Mouse (Mus musculus): ENCODE results near the gene Haus6. TPM values are rescaled to one million over a fixed set of nuclear protein-coding genes. Genes with fewer than 3 reads are reported as not detected.
A peak's percentile ranks its signal among the peaks of the same experiment; 100 is the strongest.
"Not testable (repeated sequence)": the region's sequence is repeated elsewhere in the genome, so short reads cannot be mapped to it uniquely, and the experiment has no call there.

Haus6 gene
- polyA plus RNA-seq (2017; shearing (Covaris generic)) = 10 to 100 TPM; 13.0 to 19.2 TPM

DNA sequence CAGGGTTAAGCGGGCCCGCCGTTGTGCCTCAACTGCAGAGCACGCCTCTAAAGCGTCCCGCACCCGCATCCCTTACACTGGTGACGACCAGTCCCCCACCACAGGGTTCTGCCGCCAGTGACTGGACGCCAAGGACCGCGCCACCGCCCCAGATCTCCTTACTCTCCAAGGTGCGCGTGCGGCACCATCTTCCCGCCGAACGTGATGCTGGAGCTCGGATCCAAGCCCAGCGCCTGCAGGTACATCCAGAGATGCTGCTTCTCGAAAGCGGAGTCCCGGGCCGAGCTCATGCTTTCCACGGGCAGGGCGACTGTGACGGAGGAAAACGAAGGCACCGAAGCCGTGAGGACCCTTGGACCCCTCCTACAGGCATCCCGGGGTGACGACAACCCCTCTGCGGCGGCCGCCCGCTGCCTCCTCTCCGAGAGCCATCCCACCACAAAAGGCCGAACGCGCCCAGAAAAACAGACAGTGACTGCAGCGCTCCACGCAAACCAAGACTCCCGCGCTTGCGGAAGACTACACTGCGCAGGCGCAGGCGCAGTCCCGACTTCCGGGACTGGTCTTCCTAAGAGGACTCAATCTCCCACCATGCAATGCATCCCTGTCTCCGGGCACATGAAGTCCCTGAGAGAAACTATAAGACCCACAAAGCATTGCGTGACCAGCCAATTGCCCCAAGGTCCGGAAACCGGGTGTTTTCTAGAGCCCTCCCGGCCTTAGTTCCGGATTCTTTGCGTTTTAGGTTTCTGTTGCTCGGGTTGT is at the start of gene Haus6:
TSS of gene Haus6 (minus strand) at position 532 of the 765 bp plus-strand sequence.
- peak; percentile 98 for ATAC-seq

- ATAC-seq = no peak
Measured at GRCm38 (mm10) chr4:86657176-86657575, 45.3 kb upstream of the Haus6 start.

DNA sequence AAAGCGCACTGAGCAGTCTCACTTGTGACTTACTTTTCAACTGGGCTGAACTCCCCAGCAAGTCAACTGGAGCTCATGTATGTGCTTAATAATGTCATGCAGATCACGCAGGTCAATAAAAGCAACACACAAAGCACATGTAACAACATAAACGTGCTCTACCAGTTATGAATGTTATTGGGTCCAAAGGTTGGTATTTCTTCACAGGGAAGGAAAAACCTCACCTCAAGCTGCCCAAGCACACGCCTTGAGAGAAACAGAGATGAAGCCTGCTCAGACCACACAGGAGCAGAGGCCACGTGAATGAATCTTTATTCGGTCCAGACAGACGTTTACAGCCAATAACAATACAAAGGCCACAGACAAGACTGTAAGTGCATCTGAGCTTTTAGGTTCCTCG is 44.6 kb upstream of the Haus6 start:
- ATAC-seq = not testable (repeated sequence)

DNA sequence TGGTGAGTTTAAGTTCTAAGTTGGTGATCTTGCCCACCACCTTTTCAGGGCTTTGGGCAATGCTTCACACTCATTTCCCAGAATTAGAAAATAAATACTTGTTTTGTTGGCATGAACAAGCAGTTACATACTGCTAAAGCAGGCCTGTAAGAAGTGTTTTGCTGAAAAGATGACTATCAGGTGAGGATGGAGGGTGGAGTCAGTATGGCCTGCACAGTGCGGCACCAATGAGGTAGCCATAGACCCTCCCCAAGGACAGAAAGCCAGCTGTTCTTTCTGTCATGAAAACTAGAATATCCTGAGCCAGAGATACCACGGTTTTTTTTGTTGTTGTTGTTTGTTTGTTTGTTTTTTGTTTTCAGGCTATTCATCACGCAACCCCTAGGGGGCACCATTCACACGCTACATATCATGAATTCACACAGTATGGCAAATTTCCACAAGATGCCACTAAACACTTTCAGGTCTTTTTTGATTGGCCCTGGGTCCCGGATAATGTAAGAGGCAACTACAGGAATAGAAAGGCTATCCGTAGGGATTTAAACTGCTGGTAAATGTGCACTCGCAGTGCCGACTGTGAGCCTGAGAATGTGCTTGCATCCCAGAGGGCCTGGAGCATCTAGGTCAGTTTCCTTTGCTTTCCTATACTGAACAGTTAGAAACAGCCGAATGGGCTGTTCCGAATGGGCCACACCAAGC is 40.0 kb upstream of the Haus6 start:
- peak; percentile 51 for ATAC-seq

GRCm38 (mm10) chr4:86648394-86648793 is 36.5 kb upstream of the Haus6 start:
- not testable (repeated sequence) for ATAC-seq

GRCm38 (mm10) chr4:86637561-86637960 is 25.7 kb upstream of the Haus6 start:
- not testable (repeated sequence) for ATAC-seq

GRCm38 (mm10) chr4:86634873-86635272 is 23.0 kb upstream of the Haus6 start:
- not testable (repeated sequence) for ATAC-seq

- not testable (repeated sequence) for ATAC-seq
Measured at GRCm38 (mm10) chr4:86634312-86634711, 22.5 kb upstream of the Haus6 start.

DNA sequence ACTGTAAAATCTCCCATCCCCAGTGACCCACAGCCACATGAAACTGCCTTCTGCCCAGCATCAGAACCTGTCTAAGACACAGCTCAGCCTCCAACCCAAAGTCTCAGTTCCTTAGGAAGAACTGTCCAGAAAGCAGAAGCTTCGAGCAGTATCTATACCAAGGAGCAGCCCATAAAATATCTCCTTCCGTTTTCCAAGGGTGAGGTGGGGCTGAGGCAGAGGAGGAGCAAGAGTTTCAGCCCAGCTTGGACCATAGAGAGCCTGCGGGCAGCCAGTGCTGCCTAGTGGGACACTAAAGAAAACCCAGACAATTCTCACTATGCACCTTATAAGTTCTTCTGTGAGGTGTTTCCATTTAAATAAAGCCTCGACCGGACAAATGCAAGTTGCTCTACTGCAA is 20.7 kb upstream of the Haus6 start:
- not testable (repeated sequence) for ATAC-seq

DNA sequence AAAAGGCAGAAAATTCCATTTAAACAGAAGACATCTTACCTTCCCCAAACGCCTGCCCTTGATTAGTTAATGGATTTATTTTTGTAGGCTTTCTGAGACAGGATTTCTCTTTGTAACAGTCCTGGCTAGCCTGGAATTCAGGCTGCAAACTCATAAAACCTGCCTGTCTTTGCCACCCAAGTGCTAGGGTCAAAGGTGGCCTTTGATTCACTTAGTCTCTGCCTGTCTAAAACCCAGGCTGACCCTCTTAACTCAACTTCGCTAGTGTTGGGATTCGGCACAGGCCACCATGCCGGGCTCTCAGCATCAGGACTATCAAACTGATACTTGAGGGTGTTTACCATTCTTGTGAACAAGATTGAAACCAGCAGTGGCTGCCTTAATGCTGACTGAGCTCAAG is 20.0 kb upstream of the Haus6 start:
- ATAC-seq = no peak

GRCm38 (mm10) chr4:86626496-86626895 is 14.6 kb upstream of the Haus6 start:
- not testable (repeated sequence) for ATAC-seq

DNA sequence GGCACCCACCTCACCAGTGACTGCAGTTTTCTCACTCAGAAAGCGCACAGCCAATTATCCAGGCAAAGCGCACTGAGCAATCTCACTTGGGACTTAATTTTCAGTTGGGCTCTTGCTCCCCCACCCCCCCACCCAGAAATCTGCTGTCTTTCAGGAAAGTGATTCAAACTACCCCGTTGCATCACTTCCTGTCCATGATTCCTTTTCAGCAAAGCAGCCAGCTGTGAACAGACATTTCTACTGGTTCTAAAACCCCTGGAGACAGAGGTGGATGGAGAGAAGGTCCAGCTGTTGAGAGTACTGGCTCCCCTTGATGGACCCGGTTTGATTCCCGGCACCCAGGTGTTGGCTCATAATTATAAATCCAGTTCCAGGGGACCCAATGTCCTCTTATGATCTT is 13.6 kb upstream of the Haus6 start:
- no peak for ATAC-seq

GRCm38 (mm10) chr4:86622532-86622931 is 10.7 kb upstream of the Haus6 start:
- ATAC-seq = not testable (repeated sequence)

DNA sequence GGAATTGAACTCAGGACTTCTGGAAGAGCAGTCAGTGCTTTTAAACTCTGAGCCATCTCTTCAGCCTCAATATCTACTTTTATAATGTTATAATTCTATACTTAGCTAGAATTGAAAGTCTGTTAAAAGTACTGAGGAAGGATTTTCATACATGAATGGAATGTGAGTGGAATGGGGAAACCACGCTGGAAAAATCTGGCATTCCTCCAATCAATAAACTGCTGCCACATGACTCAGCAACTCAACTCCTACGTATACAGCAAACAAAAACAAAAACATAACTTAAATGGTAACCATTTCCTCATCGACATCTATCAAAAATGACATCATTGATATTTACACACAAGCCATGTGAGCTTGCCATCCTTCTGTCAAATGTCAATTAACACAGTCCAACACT is 10.3 kb upstream of the Haus6 start:
- no peak for ATAC-seq

DNA sequence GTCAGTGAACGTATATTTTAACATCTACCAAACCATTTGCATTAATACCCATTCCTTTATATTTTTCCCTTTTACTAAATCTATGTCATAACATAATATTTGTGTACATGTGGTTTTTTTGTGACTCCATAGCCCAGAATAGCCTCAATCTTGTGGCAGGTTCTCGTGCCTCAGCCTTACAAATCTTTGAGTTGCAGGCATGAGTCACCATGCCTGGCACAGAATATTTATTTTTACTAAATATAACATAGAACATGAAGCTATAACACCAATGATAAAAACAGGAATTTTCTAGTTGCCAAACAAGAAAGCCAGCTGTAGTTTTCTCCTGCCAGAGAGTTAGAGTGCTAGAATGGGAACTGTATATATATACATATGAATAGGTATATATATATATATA is 8.7 kb upstream of the Haus6 start:
- ATAC-seq = no peak

DNA sequence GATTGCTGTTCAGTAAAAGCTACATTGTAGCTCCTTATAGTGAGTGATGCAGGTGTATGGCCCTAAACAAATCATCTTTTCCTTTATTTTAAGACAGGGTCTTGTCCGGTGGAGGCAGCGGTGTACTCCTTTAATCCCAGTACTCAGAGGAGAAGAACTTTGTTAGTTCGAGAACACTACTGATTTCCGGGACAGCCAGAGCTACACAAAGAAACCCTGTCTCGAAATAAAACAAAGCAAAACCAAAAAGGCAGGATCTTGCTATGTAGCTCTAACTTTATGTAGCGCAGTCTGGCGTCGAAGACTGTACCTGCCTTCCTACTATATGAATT is 400 bp upstream of the Haus6 start:
- peak; percentile 21 for ATAC-seq

- no peak for ATAC-seq
Measured at GRCm38 (mm10) chr4:86591304-86591703, 20.6 kb downstream of the Haus6 start.

GRCm38 (mm10) chr4:86588236-86588635 is 23.6 kb downstream of the Haus6 start:
- peak; percentile 32 for ATAC-seq

DNA sequence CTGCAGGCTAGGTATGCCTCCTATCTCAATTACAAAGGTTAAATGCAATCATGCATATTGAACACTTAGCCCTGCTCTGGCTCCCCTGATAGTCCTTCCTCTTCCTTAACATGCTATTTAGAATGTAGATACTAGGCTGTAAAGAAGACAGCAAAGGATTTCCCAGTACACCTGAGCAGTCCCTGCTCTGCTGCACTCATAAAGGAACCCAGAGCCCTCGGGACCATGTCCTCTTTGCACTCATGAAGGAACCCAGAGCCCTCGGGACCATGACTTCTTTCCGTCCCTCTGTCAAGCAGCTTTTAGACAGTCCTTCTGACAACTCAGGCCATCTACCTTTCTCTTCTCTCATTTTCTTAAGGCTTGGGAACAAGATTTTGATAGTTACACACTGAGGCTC is 31.3 kb downstream of the Haus6 start:
- no peak for ATAC-seq

DNA sequence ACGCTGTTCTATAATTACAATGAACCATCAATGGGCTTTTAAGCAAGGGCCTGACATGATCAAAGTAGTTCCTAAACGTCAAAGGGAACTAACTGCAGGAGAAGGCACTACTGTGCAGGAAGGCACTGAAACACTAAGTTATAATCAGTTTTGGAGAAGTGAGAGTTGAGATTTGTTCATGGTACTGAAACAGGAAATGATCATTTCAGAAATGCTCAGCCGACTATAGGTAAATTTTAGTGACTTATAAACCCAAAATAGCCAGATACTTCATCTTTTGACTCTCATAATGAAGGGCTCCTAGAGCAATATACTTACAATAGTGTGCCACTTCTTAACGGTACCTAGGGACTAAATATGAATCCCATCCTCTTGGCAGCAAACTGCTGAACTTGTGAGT is 31.8 kb downstream of the Haus6 start:
- no peak for ATAC-seq

DNA sequence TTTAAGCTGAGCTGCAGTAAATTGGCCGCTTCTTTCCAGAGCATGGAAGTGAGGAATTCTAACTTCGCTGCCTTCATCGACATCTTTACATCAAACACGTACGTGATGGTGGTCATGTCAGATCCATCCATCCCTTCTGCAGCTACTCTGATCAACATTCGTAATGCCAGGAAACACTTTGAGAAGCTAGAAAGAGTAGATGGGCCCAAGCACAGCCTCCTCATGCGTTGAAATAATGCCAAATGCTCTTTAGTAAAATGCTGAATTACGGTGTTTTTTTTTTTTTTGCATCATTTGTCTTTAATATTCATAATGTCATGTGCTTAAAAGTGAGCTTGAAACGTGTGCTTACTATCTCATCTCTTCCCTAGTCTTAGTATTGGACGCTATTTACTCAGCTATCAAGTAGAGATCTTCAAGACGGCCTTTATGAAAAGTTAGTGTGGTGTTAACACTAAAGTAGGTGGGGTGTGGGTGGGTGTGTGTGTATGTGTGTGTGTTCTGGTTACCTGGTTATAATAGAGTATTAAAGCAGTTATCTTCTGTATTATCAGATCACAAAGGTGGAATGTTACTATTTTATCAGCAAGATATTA is 35.1 kb downstream of the Haus6 start:
- no peak for ATAC-seq

DNA sequence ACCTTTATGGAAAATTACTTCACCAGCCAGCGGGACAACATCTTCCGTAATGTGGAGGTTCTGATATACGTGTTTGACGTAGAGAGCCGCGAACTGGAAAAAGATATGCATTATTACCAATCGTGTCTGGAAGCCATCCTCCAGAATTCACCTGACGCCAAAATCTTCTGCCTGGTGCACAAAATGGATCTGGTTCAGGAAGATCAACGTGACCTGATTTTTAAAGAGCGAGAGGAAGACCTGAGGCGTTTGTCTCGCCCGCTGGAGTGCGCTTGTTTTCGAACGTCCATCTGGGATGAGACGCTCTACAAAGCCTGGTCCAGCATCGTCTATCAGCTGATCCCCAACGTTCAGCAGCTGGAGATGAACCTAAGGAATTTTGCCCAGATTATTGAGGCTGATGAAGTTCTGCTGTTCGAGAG is 35.7 kb downstream of the Haus6 start:
- ATAC-seq = peak; percentile 15

- peak; percentile 93 for ATAC-seq
Measured at GRCm38 (mm10) chr4:86575283-86575983, 36.4 kb downstream of the Haus6 start, which contains the start of gene Rraga. Gene Rraga, plus strand, starts transcription at chr4:86575668.
